Mouse (Mus musculus) cerebellum, adult 9-11 months (tissue): ENCODE measurements around the gene Cdc16.

Source experiments
- DNase-seq: peaks from one replicate; pipeline ENCODE4 v3.0.0; 2022

The Cdc16 gene

GRCm38 (mm10) chr8:13828598-13829172, 71.2 kb downstream of the Cdc16 start:
- no peak for DNase-seq
